Mouse (Mus musculus): Measurements from ENCODE around the gene Lyst.

Lyst gene

DNA sequence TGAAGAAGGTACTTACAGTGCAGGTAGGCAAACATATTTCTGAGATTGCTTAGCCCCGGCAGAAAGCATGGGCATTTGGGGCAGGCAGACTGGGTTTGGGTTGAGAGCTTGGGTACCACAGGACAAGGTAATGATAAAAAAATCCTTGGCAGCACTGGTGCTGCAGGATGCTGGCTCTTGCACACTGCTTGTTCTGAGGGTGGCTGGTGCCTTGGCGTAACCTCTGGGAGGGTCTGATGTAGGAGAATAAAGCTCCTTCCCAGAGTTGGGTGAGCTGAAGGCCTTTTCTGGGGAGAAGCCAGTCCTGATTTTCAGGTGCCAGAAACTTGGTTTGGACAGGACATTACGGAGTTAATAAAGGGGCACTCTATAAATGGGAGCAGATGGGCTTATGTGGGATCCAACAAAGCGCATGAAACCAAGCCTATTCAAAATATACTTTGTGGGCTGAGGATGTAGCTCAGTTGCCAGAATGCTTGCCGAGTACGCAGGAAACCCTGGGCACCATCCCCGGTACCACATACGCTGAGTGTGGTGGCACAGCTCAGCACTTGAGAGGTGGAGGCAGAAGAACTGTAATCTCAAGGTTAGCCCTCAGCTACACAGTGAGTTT, 15.8 kb upstream of the Lyst start:
- DNase-seq = no peak

DNA sequence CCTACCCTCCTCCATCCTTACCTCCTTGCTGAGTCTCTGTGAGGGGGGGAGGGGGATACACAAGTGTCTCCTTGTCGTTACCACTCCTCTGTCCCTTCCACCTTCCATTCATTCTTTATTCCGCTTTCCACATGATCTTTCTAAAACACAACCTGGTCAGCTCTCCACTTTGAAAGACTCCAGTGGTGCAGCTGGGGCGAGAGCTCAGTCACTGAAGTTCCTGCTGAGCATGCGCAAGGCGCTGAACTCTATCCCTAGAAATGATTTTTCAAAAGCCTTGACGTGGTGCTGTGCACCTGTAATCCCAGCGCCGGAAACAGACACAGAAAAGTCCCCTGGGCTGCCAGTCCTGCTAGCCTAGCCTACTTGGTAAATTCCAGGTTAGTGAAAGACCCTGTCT, 15.1 kb upstream of the Lyst start:
- no peak for DNase-seq

DNA sequence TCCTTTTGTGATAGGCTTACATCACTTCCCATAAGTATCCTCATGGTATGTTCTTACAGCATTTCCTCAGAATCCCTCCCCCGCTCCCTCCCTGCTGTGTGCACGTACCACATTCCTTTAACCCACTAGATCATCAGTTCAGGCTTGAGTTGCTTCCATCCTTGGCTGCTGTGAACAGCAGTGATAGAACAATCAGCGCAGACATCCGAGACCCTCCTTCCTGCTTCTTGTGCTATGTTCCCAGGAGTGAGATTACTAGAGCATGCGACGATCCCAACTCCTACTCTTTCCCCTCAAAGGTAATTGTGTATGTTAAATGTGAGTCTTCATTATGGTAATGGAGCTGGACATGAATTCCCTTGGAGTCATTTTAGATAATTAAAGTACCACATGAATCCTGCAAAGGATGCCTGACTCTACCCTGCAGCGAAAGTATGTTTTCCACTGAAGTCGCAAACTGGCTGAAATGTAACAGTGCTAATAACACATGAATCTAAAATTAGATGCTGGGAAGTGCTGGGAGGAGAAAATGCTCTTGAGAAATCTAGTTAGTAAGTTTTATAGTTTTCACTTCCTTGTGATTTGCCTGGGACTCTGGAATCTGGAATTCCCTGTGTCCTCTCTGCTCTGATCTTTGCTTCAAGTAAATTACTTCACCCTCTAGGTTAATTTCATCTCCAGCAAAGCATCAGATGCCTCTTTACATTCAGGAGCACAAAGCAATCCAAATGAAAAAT, 13.6 kb upstream of the Lyst start:
- DNase-seq = no peak

DNA sequence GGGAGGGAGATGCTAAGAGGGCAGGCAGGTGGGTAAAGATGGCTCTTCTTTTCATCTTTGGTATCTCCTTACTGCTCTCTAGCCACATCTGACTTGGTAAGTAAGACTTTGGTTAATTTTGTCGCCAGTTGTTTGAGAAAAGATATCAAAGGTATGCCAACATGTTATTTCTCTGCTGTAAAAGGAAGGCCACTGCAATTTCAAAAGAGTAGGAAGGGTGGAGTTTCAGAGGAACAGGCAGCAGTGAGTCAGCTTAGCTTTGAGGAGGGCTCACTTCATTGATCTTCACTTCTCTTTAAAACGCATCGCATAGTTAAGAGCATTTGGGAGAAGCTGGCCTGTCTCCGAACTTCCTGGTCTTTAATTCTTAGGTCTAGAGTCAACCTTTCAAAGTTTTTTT, 8.2 kb upstream of the Lyst start:
- DNase-seq = no peak

DNA sequence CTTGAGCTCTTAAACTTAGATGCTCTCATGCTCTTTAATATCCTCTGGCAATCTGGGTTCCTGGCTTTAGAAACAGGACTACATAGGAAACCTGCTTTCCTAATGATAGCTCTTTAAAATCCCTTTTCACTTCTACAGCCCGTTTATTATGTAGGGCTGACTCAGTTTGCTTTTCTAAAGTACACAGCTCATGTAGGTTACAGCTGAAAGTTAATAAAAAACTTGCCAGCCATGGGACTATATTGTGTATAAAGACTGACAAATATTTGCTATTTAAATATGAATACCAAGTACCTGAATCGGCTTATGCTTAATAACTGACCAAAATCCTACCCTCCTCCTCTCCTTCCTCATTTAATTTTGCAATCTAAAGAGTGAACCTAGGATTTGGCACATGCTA, 6.7 kb upstream of the Lyst start:
- DNase-seq = no peak

DNA sequence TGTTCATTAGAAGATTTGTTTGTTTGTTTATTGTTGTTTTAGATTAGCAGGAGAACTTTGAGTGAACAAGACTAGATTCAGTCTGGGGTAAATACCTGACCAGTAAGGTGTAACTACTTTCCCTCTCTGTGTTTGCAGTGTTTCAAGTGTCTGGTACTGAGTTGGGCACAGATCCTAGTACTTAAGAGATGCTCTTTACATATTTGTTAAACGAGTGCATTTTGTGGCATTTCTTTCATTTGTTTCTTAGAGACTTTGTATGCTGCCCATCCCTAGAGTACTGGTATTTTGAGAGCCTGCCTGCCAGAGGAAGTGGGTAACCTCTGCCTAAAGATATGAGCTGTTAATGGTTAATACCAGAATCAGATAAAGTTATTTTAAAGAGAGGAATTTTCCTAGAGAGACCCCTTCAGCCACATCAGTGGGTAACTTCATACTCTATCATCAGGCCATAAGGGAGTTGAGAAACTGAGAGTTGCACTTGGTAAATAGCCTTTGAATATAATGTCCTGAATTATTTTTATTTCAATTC, 2.5 kb upstream of the Lyst start:
- DNase-seq = peak; percentile 43

DNA sequence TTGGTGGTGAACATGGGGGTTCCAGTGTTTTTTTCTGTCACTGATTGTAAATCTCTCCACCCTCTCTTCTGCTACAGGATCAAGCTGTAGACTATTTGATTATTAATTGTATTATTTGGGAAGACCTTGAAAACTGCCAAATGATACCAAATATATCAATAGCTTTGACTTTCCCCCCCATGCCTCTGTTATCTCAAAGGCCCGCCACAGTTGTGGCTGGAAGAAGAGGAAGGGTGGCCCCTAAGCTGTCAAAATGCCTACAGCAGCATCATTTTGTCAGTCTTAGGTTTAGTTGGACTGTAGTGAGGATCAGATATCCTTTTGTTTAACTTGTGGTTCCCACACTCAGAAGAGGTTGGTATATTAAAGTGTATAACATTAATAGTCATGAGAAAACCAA, 1.7 kb upstream of the Lyst start:
- no peak for DNase-seq

DNA sequence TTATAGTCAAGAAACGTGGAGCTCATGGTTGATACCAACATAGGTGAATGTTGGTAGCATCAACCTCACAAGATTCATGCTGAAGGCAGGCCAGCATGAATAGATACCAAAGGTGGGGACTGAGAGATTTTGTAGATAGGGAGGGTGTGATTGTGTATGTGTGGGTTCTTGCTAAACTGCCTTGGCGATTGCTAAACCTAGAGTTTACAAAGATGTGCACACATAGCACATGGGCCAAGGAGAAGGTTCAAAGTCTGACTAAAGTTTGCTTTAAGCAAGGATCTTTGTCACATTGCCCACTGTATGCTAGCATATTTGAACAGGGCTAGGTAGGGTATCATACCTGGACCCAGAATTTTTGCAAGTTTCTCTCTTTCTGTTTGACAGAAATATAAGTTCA, 1.2 kb upstream of the Lyst start:
- no peak for DNase-seq

DNA sequence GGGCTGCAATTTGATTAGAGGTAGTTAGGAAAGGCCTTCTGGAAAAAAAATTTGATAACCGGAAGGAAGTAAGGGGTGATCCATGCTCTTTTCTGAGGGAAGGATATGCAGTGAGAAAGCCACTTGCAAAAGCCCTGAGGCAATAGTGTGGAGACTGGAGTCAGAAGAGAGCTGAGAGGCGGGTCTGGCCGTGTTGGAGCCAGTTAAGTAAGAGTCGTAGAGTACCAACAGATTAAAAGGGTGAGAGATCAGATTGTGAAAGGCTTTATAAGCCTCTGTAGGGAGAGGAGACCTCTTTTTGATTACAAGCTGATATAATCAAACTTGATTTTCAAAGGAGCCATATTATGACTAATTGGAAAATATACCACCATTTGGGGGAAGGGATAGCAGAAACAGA, 1.7 kb downstream of the Lyst start:
- peak; percentile 63 for DNase-seq

DNA sequence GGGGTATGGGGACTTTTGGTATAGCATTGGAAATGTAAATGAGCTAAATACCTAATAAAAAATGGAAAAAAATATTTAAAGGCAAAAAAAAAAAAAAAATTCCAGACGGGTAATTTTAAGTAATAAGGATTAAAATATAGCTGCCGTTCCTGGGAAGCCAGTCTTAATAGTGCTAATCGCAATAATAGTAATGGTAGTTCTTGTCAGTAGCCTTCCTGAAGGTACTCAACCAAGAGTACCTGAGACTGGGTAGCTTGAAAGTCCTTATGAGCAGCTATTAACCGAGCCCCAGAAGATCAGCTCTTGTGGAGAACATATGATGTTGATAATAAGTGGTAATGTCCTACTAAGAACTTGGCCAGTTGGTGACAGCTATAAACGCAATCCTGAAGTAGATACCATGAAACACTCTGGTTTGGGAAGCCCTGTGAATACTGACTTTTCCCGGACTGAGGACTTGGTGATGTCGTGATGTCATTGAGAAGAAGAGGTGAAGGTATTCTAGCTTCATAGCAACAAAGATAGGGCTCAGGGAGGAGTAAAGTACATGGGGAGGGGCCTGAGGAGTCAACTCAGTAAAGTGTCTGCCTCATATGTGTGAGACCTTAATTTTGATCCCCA, 6.3 kb downstream of the Lyst start:
- DNase-seq = no peak

DNA sequence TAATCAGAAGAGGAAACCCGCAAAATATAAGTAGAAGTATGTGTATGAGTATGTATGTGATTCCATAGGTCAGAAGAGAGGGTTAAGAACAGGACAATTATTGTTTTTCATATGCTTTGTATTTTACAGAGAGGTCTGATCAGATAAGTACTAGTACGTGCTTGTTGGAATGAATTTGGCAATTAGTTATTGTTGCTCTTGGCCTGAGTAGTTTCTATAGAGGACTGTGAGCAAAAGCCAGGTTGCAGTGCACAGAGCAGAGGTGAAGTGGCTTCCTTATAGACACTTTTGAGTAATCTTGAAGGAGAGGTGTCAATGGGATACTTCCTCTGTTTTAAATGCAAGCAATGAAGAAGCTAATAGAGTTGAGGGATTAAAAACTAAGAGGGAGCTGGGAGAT, 7.7 kb downstream of the Lyst start:
- DNase-seq = no peak

DNA sequence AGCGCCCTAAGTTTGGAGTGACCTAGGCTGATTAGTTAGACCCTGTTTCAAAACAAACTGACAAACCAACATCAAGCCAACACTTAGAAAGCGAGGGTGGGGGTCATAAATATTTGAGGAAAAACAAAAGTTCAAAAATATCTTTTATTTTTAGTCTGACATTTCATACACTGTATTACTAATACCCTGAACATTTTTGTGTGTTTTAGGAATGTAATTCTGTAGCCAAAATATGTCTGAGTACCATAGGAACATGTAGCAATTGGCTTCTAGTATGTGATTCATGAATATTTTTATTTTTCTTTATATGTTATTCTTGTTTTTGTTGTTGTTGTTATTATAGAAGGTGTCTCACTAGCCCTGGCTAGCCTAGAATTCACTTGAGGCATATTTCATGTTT, 11.2 kb downstream of the Lyst start:
- no peak for DNase-seq

DNA sequence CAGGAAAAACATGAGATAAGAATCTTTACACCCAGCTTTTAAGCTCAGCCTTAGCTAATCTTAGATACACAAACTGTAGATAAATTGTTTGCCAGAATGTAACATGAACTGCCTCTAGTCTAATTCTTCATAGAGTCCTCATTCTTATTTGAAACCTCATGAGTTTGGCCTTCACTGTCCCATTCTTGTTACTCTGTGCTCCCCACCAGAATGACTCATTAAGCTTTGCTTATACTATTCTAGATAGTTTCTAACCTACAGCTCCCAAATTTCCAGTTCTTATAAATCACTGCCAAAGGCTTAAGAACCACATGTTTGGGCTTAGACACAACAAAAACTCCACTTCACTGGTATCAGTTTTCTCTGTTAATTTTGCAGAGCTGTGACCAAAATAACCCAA, 16.0 kb downstream of the Lyst start:
- DNase-seq = no peak

DNA sequence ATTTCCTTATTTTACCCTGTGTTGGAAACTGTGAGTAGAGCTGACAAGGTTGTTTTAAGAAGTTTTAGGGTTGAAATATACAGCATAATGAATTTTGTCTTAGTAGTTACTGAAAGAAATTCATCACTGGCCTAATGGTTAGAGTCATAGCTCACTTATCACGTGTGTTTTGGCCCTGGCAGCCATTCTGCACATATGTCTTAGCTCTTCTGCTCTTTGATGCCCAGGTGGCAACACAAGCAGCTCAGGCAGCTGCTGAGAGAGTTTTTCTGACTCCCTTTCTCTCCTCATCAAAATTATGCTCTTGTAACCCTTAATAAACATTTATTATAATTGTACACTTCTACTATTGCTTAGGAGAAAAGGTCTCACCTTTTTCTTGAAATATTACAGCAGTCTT, 18.1 kb downstream of the Lyst start:
- no peak for DNase-seq

DNA sequence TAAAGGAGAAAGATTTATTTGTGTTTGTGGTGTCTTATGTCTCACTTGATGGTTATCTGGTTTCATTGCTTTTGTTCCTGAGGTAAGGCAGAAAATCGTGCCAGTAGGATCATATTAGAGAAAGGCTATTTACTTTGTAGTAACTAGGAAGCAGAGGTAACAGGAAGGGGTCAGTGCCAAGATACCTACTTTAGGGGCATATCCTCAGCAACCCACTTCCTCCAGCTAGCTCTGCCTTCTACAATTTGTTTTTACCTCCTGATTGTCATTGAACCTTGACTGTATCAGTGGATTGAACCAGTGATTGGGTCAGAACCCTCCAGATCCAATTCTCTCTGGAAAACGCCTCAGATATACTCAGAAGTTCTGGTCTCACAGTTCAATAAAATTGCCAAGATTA, 19.5 kb downstream of the Lyst start:
- DNase-seq = no peak

DNA sequence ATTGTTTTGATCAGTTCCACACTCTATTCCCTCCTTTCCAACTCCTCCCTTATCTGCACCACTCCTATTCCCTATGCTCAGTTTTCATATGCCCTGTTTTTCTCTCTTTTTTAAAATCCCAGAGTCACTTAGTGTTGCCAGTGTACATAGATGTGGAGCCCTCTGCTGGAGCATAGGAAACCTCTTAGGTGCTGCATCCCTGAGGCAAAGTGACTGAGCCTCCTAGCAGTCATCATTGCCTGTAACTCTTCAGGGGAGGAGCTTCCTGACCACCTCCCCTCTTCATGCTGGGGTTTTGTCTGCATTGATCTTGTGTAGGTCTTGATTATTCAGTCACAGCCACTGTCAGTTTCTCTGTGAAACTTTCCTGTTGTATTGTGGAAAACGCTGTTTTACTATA, 22.7 kb downstream of the Lyst start:
- DNase-seq = peak; percentile 79

DNA sequence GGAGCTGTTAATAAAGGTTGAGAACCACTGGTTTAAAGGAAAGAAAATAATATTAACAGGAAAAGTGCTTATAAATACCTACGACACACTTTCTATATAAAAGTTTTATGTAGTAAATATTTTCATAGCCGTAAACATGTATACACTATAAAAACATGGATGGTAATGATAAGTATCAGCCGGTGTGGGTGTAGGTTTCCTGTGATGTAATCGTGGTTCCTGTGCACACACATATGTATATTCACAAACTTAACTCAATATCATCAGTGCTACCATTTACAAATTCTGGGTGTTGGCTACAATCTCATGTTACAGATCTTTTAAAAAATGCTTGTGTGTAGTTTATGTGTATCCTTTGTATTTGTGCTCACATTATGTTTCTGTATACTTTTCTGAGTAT, 24.0 kb downstream of the Lyst start:
- no peak for DNase-seq

DNA sequence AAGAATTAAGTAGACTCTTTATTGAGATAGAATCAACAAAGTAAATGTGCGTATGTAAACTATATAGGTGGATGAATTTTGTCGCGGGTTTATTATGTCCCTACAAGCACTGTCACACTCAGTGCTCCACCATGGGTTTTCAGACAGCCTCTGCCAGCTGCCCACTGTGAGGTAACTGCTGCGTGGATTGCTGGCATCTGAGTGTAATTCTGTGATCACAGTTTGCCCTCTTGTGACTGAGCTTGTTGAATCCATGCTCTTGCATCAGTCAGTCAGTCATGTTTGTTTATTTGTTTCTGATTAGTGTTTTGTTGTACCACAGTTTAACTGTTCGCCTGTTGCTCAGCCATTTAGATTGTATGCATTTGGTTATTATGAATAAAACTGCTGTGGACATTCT, 31.3 kb downstream of the Lyst start:
- no peak for DNase-seq

DNA sequence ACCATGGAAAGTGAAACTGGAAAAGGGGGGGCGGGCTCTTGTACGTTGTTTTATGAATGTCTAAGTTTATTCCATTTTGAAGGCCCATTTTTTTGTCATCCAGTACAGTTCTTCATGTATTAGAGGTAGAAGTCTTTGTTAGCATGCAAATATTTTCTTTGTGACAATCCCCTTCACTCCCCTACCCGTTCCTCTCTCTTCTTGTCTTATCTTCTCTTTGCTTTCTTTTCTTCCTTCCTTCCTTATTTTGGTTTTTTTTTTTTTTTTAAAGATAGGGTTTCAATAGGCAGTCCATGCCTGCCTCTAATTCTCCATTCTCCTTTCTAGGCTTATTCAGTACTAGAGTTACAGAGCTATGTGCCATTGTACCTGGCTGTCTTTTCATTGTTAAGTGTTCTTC, 32.4 kb downstream of the Lyst start:
- DNase-seq = no peak

DNA sequence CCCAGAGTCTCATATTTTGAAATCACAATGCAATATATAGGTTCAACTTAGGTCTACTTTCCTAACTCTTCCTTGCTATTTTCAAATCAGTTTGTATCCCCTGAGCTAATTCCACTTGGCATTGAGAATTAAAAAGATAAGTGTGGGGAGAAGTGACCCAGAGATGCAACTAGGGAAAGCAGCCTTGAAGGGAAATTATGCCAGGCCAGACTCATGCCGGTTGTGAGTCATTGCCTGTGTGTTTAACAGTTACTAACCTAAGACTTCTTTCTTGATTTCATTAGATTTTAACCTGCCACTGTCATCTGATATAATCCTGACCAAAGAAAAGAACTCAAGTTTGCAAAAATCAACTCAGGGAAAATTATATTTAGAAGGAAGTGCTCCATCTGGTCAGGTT, 43.5 kb downstream of the Lyst start:
- DNase-seq = no peak

DNA sequence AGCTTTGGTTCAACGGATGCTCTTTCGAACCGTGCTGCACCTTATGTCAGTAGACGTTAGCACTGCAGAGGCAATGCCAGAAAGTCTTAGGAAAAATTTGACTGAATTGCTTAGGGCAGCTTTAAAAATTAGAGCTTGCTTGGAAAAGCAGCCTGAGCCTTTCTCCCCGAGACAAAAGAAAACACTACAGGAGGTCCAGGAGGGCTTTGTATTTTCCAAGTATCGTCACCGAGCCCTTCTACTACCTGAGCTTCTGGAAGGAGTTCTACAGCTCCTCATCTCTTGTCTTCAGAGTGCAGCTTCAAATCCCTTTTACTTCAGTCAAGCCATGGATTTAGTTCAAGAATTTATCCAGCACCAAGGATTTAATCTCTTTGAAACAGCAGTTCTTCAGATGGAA, 44.5 kb downstream of the Lyst start:
- DNase-seq = no peak

DNA sequence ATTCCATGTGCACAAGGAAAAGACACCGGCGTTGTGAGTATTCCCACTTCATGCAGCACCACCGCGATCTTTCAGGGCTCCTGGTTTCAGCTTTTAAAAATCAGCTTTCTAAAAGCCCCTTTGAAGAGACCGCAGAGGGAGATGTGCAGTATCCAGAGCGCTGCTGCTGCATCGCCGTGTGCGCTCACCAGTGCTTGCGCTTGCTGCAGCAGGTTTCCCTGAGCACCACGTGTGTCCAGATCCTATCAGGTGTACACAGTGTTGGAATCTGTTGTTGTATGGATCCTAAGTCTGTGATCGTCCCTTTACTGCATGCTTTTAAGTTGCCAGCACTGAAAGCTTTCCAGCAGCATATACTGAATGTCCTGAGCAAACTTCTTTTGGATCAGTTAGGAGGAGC, 45.0 kb downstream of the Lyst start:
- DNase-seq = no peak

DNA sequence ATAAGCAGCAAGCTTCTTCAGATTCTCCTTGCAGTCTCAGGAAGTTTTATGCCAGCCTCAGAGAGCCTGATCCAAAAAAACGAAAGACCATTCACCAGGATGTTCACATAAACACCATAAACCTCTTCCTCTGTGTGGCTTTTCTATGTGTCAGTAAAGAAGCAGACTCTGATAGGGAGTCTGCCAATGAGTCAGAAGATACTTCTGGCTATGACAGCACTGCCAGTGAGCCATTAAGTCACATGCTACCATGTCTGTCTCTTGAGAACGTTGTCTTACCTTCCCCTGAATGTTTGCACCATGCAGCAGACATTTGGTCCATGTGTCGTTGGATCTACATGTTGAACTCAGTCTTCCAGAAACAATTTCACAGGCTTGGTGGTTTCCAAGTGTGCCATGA, 47.4 kb downstream of the Lyst start:
- no peak for DNase-seq

DNA sequence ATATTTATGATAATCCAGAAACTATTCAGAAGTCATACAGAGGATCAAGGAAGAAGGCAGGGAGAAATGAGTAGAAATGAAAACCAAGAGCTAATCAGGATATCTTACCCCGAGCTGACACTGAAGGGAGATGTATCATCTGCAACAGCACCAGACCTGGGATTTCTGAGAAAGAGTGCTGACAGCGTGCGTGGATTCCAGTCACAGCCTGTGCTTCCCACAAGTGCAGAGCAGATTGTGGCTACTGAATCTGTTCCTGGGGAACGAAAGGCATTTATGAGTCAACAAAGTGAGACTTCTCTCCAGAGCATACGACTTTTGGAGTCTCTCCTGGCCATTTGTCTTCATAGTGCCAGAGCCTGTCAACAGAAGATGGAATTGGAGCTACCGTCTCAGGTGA, 47.8 kb downstream of the Lyst start:
- no peak for DNase-seq

DNA sequence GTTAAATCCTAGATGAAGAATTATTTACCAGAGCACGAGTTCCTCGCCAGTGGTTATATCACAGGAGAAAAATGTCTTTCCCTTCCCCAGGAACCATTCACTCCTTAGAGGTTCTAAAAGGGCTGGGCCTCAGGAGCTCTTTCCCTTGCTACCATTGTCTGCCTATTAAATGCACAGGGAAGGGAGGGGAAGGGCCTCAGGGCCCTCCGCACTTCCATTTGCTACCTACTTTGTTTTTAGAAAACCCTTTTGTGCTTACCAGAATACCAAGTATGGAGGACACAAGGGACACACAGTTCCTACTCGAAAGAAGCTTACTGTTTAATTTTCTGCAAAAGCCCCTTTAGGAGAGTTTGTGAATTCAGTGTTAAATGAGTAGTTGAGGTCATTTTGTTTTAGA, 48.5 kb downstream of the Lyst start:
- DNase-seq = no peak

All from lung, postnatal 36 days (tissue).